Mouse (Mus musculus): ENCODE measurements around the gene Mindy1.

DNA sequence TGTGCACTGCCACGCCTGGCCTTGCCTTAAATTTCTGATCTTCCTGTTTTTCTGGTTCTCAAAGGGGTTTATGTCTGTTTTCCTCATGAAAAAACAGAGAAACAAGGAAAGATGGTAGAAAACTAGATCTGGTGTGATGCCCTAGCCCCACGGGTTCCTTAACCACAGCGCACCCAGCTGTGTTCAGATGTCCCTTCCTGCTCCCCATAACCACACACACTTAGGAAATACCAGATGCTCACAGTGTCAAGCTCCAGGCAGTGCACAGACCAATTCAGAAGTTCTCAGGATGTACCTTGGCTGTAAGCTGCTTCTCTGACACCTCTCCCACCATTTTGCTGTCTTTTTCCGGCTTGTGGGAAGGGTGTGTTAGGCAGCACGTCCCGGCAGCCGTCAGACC lies 13.2 kb downstream of the Mindy1 start:
- no peak for TF ChIP-seq MAFK (IDR thresholded peaks at IDR 0.05; ENCODE audit: insufficient read depth, low read depth, low read length)
- no peak for TF ChIP-seq CHD2 (IDR thresholded peaks at IDR 0.05; ENCODE audit: low read depth, low read length)
- no peak for TF ChIP-seq ZC3H11A (IDR thresholded peaks at IDR 0.05; ENCODE audit: borderline replicate concordance, low read depth, low read length)

Data from ES-E14 (cell line).